Mouse (Mus musculus) lung, postnatal 0 days (tissue): ENCODE results near the gene Arhgef28.

Experiments used
- CTCF ChIP-seq: IDR thresholded peaks from 2 replicates; pipeline ENCODE4 v1.5.1; 2016; ENCODE audit warnings: antibody characterized with exemption, mild to moderate bottlenecking
- EP300 ChIP-seq: IDR thresholded peaks from 2 replicates; pipeline ENCODE4 v1.6.1; 2016; ENCODE audit warnings: antibody characterized with exemption, mild to moderate bottlenecking, control low read depth

- TF ChIP-seq CTCF (no peak), EP300 (no peak)
These were observed 318.2 kb downstream of the Arhgef28 start for GRCm38 (mm10) chr13:97888046-97888445.
